Mouse (Mus musculus) small intestine, adult 2 months (tissue): Measurements from ENCODE around the gene Phb. TPM values are rescaled to one million over a fixed set of nuclear protein-coding genes. Genes with fewer than 3 reads are reported as not detected.

ENCODE experiments used
- H3K27ac ChIP-seq: fragments of 200-500 bp; 2 replicates; pipeline ENCODE4 v1.5.1; 2012; ENCODE audit warnings: low read depth, low read length, control low read depth, inconsistent platforms; ENCODE audit not compliant: insufficient read depth
- H3K27me3 ChIP-seq: fragments of 200-500 bp; 2 replicates; pipeline ENCODE4 v1.6.1; 2012; ENCODE audit warnings: mild to moderate bottlenecking, moderate library complexity, low read length, inconsistent platforms; ENCODE audit not compliant: control insufficient read depth, insufficient read depth
- H3K36me3 ChIP-seq: fragments of 200-500 bp; 2 replicates; pipeline ENCODE4 v1.6.1; 2012; ENCODE audit warnings: mild to moderate bottlenecking, low read length, control low read depth, inconsistent platforms; ENCODE audit not compliant: control insufficient read depth, insufficient read depth
- H3K4me1 ChIP-seq: fragments of 200-500 bp; 2 replicates; pipeline ENCODE4 v1.6.1; 2012; ENCODE audit warnings: low read length, inconsistent platforms, mixed read lengths; ENCODE audit not compliant: control insufficient read depth, insufficient read depth, insufficient read length
- H3K4me3 ChIP-seq: fragments of 200-500 bp; 2 replicates; pipeline ENCODE4 v1.5.1; 2012; ENCODE audit warnings: low read depth, mild to moderate bottlenecking, control low read depth, inconsistent platforms, low read length, moderate library complexity
- CTCF ChIP-seq: fragments of 200-500 bp; IDR thresholded peaks from 2 replicates; pipeline ENCODE4 v1.5.1; 2012; ENCODE audit warnings: low read depth, mild to moderate bottlenecking, control low read depth, inconsistent platforms, low read length, moderate library complexity, mixed read lengths; ENCODE audit not compliant: insufficient replicate concordance, insufficient read length; ENCODE audit errors: extremely low read depth
- POLR2A ChIP-seq: fragments of 200-500 bp; IDR thresholded peaks from 2 replicates; pipeline ENCODE4 v1.6.1; 2012; ENCODE audit warnings: low read depth, mild to moderate bottlenecking, control low read depth, inconsistent platforms, low read length, moderate library complexity
- WGBS: fragments of 180-500 bp; shearing (Covaris S2); methylation state at CpG from one replicate; pipeline ENCODE4 v1.1.7; 2018; 5-methylcytosine and 5-hydroxymethylcytosine counted together
- polyA plus RNA-seq: library from polyadenylated mRNA; depleted of rRNA; stranded (reverse); fragments of >200 nt; gene quantifications from 2 replicates; pipeline ENCODE4 v1.2.3, GENCODE M21; 2012

The Phb gene
- polyA plus RNA-seq, 1 experiment, result 61.3 TPM

- WGBS, result 25% methylated on average over 5 of the region's 5 CpGs
Measured at GRCm38 (mm10) chr11:95643856-95644255, 22.9 kb upstream of the Phb start.

GRCm38 (mm10) chr11:95644381-95644780 lies 22.4 kb upstream of the Phb start:
- Histone ChIP-seq H3K4me1 (no peaks in the 10 kb centered on the region), H3K27me3 (peaks cover 25% of the 10 kb centered on the region), H3K27ac (no peak overlapping the region), H3K36me3 (no peaks in the 10 kb centered on the region), H3K4me3 (no peak overlapping the region)
- no peak for TF ChIP-seq CTCF
- WGBS, result 63% methylated on average over 7 of the region's 7 CpGs

More at GRCm38 (mm10) chr11:95643856-95644255, 22.9 kb upstream of the Phb start:
- H3K36me3 ChIP-seq, result no peaks in the 10 kb centered on the region
- H3K27ac ChIP-seq, result no peak overlapping the region
- H3K4me3 ChIP-seq, result no peak overlapping the region
- H3K27me3 ChIP-seq, result peaks cover 25% of the 10 kb centered on the region
- TF ChIP-seq POLR2A (no peak), CTCF (no peak)
- no peaks in the 10 kb centered on the region for H3K4me1 ChIP-seq

DNA sequence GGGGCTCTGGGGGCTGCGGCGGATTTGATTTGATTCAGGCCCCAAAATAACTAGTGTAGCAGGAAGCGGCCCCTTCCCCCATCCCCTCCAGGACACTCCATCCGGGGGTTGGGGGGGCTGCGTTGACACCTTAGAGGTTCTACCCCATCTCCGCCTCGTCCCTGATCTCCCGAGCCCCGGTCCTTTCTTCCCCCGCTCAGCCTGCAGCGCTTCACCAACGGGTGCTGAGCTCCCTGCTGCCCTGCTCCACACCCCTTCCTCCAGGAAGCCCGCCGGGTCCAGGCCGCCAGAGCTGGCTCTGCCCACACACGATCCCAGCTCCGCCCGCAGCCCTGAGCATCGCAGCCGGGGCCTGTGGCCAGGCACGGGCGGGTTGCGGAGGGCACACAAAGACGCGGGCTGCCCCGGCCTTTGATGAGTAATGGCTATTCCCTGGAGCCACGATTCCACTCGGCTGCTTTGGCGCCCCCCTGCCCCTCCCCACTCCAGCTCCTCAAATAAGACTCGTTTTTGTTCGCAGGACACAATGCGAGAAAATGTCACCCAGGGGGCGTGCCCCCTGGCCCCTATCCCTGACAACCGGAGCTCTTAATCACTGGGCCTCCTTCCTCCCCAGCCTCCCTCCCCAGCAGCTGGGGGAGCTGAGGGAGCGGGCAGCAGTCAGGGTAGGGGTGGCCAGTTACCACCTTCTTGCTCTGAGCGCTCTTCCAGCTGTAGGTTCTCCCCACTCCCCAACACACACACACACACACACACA lies 21.2 kb upstream of the Phb start:
- no peak overlapping the region for H3K4me3 ChIP-seq

DNA sequence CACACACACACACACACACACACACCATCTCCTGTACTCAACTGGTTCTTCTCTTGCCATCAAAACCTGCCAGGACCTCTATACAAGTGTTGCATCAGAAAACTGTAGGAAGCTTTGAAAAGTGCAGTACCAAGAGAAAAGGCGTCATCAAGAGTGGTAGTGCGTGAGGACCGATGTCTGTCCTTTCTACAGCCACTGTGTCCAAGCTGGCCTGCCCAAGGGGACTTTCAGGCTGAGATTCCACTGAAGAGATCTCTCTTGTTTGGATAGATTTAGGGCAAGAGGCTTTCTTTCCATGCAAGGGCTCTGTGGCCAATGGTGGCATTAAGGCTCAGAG lies 20.6 kb upstream of the Phb start:
- H3K4me1 ChIP-seq, result no peaks in the 10 kb centered on the region
- H3K4me3 ChIP-seq, result no peak overlapping the region
- WGBS, result 65% methylated on average over 3 of the region's 3 CpGs
- TF ChIP-seq POLR2A (no peak), CTCF (no peak)
- H3K27me3 ChIP-seq, result peaks cover 24% of the 10 kb centered on the region
- no peaks in the 10 kb centered on the region for H3K36me3 ChIP-seq
- no peak overlapping the region for H3K27ac ChIP-seq

More for the DNA sequence above, 21.2 kb upstream of the Phb start:
- WGBS, result 10% methylated on average over 36 of the region's 36 CpGs
- TF ChIP-seq CTCF (no peak), POLR2A (no peak)
- H3K27ac ChIP-seq, result no peak overlapping the region
- peaks cover 27% of the 10 kb centered on the region for H3K27me3 ChIP-seq
- H3K36me3 ChIP-seq, result no peaks in the 10 kb centered on the region
- no peaks in the 10 kb centered on the region for H3K4me1 ChIP-seq

GRCm38 (mm10) chr11:95647791-95648190 lies 19.0 kb upstream of the Phb start:
- no peak overlapping the region for H3K27ac ChIP-seq
- H3K27me3 ChIP-seq, result peaks cover 24% of the 10 kb centered on the region
- H3K4me3 ChIP-seq, result no peak overlapping the region
- TF ChIP-seq CTCF (no peak), POLR2A (no peak)
- WGBS, result 54% methylated on average over 3 of the region's 3 CpGs
- no peaks in the 10 kb centered on the region for H3K4me1 ChIP-seq
- H3K36me3 ChIP-seq, result no peaks in the 10 kb centered on the region

DNA sequence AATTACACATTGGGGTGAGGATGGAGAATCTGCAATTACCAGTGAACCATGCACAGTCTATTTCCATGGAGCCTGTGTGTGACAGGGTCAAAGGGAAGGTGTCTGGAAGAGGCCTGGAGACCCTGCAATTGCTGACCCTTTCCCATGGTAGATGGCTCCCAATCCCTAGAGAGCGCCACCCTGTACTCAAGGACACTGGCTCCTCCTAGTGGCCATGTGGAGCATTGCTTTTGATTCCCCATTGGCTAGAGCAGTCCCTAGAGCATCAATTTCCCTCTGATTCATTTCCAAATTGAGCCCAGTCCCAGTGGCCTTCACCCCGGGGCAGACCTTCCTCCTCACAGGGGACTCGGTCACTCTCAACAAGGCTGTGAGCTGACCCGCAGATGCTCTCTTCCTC lies 17.9 kb upstream of the Phb start:
- Histone ChIP-seq H3K4me3 (no peak overlapping the region), H3K36me3 (no peaks in the 10 kb centered on the region), H3K27me3 (peaks cover 23% of the 10 kb centered on the region), H3K4me1 (no peaks in the 10 kb centered on the region), H3K27ac (no peak overlapping the region)
- TF ChIP-seq POLR2A, result no peak
- peak; percentile 89; the same call in 1 of the 2 replicates for TF ChIP-seq CTCF
- WGBS, result 2% methylated on average over 4 of the region's 4 CpGs

GRCm38 (mm10) chr11:95649560-95649959 lies 17.2 kb upstream of the Phb start:
- no peaks in the 10 kb centered on the region for H3K4me1 ChIP-seq
- H3K27me3 ChIP-seq, result peaks cover 17% of the 10 kb centered on the region
- TF ChIP-seq CTCF (no peak), POLR2A (no peak)
- H3K4me3 ChIP-seq, result no peak overlapping the region
- no peaks in the 10 kb centered on the region for H3K36me3 ChIP-seq
- 42% methylated on average over 7 of the region's 7 CpGs for WGBS
- no peak overlapping the region for H3K27ac ChIP-seq

- H3K36me3 ChIP-seq, result no peaks in the 10 kb centered on the region
- peaks cover 17% of the 10 kb centered on the region for H3K27me3 ChIP-seq
- no peak overlapping the region for H3K4me3 ChIP-seq
- H3K27ac ChIP-seq, result no peak overlapping the region
- H3K4me1 ChIP-seq, result no peaks in the 10 kb centered on the region
- no peak for TF ChIP-seq CTCF
- TF ChIP-seq POLR2A, result no peak
- WGBS, result 33% methylated on average over 2 of the region's 2 CpGs
Measured at GRCm38 (mm10) chr11:95650001-95650400, 16.8 kb upstream of the Phb start.
